Mouse (Mus musculus) mesoderm, embryonic 11.5 days (tissue): ENCODE data around the gene Ocrl.

ENCODE experiments used
- DNase-seq: peaks from one replicate; pipeline ENCODE4 v3.0.0-alpha.2; 2012; ENCODE audit warnings: low read depth, low spot score

Gene Ocrl

DNA sequence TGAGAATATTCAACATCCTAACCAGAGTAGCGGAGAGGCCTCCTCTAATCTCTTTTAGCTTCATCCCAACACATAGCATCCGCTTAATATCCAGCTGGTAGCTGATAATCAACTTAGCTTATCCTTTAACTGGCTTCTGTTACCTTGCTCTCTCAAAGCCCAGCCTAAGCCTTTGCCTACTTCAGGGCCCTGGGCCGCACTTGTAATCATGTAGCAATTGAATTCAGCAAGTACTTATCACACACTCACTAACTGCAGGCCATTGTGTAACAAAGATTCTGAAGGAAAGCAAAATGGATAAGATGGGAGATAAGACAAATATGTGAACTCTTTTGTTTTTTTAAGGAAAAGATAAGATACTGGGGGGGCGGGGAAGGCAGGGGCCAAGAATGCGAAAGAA lies 64.9 kb downstream of the Ocrl start:
- DNase-seq: no peak

DNA sequence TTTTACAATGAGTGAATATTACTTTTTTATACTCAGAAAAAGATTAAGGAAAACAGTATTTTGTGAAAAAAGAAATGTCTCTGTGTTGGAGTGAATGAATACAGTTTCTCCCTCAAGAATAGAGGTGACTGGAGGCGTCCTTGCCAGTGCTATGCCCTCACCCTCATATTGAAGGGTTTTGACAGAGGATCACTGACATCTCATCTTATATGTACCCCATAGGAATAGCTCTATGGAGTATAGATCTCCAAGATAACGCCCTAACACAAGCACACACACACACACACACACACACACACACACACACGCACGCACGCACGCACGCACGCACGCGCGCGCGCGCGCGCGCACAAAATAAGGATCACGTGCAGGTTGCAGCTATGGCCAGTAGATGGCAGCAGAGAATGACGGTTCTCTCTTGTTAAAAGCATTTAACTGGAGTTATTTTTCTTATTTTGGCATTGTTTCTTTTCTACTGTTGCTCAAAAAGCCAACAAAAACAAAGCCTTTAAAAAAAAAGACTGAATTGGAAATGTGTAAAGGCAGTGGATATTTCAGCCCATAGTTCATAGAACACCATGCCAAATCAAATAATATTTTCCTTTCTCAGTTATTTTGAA lies 72.9 kb downstream of the Ocrl start:
- DNase-seq: peak; percentile 61

DNA sequence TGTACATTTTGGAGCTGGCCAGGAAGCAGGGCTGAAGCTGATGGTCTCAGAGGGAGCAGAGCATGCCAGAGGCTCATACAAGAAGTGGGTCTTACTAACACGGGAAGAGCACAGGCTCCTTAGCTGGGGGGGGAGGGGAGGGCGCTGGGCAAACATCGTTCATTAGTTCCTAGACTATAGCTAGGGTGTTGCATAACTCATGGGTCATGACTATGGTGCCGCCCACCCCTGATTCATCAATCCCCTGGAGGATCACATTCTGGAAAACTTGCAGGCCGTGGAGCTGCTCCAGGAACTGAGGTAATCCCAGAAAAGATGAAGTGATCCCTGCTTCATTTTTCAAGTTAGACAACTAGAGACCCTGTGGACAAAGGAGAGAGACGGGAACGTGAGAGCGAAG lies 75.8 kb downstream of the Ocrl start:
- no peak for DNase-seq

DNA sequence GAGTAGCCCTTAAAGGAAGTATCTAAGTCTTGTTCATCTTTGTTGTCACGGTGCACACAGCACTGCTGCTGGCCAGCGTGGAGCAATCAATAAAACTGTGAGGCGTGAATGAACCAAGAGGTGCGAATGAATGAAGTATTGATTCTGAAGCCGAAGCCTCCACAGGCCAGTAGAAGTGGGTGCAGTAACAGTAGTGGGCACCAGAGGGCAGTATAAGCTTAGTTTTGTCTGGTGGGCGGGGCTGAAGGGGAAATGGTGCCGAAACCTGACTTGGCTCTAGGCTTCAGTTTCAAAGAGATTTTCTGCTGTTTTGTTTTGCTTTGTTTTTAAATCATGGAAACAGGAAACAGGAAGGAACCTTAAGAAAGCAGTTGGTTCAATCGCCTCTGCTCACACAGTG lies 80.4 kb downstream of the Ocrl start:
- peak; percentile 69 for DNase-seq

DNA sequence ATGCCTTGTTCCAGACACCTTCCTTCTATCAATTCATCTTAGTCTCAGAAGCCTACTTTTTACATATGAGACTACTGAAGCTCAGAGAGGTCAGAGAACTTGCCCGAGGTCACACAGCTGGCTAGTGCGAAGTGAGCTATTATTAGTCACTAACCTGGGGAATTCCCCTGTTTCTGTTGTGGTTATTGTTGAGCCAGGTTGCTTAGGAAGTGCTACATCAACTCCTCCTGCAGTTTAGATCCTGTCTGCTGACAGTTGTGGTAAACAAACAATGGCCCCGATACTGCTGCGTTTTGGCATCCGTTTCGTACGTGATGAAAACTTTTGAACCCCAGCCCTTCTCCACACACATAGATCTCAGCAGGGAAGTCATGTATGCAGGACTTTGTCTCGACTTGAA lies 86.2 kb downstream of the Ocrl start:
- no peak for DNase-seq

DNA sequence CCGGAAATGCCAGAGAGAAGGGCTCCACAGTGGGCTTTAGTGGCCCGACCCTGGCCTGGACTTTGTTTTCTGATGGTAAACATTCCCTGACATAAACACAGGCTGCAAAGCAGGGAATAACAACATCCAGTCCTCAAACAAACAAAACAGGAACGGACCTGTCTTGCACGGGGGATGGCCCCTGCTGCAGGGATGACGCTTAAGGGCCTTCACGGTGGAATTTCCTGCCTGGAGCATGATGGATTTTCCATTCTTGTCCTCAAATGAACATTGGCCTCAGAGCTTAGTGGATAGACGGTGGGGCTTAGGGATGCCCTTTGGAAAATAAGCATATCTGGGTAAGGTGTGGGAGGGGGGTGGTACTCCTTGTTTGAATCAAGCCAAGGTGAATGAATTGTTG lies 89.0 kb downstream of the Ocrl start:
- DNase-seq: no peak

DNA sequence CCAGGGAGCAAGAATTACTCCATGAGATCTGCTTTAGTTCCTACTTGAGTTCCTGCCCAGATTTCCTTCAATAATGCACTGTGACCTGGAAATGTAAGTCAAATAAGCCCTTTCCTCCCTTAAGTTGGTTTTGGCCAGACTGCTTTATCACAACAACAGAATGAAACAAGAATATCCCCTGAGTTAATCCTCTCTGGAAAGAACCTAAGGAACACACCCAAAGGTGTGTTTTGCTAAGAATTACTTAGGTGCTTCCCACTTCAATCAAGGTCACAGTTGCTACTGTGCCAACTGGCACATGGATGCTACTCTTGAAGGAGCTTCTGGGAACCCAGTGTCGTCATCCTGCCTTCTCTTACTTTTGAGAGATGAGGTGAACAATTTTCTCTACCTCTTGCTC lies 92.6 kb downstream of the Ocrl start:
- no peak for DNase-seq

DNA sequence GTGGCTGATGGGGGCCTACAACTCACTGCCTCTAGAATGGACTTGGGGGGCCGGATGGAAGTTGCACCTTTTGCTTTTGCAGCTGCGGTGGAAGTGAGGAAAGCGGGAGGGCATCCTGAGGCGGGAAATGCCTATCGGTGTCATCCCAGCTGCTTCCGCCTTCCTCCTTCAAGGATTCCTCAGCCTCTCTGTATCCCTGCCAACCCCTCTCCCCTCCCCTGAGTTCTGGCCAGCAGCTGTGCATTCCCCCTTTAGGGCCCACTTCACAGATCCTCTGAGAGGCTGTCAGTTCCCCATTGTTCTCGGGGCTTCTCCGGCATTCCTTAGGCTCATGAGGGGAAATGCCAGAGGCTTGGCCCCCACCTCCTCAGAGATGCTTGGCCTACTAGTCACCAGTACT lies 93.9 kb downstream of the Ocrl start:
- peak; percentile 18 for DNase-seq

DNA sequence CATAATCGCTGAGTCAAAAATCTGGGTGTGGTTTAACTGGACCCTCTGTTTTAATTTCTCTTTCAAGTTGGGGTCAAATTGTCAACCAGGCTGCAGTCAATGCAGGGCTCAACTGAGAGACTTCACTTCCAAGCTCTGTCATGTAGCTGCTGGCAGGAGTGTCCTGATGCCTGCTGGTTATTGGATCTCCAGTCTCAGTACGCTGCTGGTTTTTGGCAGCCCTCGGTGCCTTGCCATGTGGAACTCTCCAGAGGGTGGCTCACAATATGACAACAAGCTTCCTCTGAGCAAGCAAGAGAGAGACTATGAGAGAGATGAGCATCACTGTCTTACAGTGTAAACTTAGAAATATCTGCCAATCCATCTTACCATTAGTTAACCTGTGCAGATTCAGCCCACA lies 99.5 kb downstream of the Ocrl start:
- no peak for DNase-seq
